Mouse (Mus musculus) adrenal gland, postnatal 25 days (tissue): ENCODE measurements around the gene Eps8. TPM values are rescaled to one million over a fixed set of nuclear protein-coding genes. Genes with fewer than 3 reads are reported as not detected.

Experiments
- DNase-seq: peaks from one replicate; pipeline ENCODE4 v3.0.0; 2021; ENCODE audit warnings: mixed read lengths
- long read RNA-seq: library from polyadenylated mRNA; stranded (forward); transcript quantifications from one replicate; pipeline ENCODE4 v2.0.0, GENCODE M21; 2021
- total RNA-seq: library from RNA; stranded (reverse); gene quantifications from 2 replicates; pipeline ENCODE4 v1.2.3, GENCODE M21; 2021

The Eps8 gene
- total RNA-seq: 29.3 and 44.1 TPM in 2 replicates
- long read RNA-seq, full-length matches to known transcripts: 5 of 20 reads
- long read RNA-seq, partial matches to known transcripts: 11 of 20 reads
- long read RNA-seq, other reads (novel, unspliced or antisense): 4 of 20 reads

DNA sequence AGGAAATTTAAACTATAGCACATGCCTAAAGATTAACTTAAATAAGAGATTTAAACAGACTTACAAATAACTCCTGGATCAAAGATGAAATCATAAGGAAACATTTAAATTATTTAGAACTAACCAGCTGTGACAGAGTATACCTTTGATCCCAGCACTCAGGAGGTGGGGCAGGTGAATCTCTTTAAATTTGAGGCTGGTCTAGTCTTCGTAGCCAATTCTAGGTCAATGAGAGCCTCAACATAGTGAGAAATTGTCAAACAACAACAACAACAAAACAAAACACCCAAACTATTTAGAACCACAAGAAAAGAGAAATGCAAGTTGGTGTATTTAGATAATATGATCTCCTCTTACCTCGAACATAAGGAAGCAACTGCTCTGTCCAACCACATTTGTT, at the start of gene Eps8:
Eps8 (minus strand) TSS at position 101 of the 400 bp plus-strand sequence.
- DNase-seq: no peak

DNA sequence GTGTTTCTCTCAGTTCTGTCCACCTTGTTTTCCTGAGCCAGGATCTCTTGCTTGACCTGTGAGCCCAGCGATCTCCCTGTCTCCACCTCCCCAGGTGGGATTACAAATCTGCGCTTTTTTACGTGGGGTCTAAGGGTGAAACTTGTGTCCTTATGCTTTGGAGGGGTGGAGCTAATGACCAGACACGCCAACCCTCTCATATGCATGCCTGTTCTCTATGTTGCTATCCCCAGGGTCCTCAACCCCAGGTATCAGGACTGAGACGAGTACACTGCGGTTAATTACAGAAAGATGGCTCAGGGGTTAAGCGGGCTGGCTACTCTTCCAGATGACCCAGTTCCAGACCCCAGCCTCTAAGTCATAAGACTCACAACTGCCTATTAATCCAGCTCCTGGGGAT, 48.8 kb upstream of the Eps8 start:
- no peak for DNase-seq

DNA sequence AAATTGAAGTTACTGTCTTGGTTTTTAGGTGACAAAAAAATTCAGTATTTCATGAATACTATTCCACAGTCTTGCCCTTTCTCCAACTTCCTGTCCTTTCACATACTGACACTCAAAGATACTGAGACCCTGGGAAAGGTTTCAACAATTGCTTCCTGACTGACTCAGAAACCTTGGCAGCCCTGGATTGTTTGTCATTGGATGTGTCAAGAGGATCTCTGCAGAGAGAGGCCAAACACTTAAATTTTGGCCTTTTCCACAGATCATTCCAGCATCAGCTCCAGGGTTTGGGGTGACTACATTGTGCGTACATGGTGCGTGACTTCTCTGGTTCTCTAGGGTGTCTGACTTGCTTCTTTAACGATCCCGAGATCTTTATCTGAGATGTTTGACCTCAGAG, 48.2 kb upstream of the Eps8 start:
- DNase-seq: peak; percentile 42

DNA sequence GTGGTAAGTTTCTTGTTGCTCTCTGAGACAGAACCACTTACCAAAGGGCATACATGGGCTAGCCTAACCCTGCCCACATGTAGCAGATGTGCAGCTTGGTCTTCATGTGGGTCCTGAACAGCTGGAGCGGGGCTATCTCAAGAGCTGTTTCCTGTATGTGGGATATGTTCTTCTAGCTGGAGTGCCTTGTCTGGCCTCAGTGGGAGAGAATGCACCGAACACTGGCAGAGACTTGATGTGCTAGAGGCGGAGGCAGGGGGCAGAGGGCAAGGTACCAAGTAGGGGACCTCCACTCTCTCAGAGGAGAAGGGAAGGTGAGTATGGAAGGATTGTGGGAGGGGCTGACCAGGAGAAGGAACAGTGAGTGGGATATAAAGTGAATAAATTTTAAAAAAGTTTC, 47.5 kb upstream of the Eps8 start:
- DNase-seq: no peak

DNA sequence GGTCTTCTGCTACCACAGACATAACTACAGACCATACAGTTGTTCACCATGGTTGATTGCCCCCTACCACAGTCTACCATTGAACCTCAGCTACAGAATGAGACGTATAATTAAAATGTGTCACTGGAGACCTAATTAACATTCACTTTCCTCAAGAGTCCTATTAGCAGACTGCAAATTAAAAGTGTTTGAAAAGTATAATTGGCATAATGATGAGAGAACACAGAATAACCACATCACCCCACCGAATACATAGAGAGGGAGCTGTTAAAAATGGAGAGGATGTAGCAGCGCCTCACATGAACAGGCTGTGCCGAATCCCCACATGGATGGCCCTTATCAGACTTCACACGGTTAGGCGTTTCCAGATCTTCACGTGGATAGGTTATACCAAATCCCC, 44.8 kb upstream of the Eps8 start:
- DNase-seq: no peak

DNA sequence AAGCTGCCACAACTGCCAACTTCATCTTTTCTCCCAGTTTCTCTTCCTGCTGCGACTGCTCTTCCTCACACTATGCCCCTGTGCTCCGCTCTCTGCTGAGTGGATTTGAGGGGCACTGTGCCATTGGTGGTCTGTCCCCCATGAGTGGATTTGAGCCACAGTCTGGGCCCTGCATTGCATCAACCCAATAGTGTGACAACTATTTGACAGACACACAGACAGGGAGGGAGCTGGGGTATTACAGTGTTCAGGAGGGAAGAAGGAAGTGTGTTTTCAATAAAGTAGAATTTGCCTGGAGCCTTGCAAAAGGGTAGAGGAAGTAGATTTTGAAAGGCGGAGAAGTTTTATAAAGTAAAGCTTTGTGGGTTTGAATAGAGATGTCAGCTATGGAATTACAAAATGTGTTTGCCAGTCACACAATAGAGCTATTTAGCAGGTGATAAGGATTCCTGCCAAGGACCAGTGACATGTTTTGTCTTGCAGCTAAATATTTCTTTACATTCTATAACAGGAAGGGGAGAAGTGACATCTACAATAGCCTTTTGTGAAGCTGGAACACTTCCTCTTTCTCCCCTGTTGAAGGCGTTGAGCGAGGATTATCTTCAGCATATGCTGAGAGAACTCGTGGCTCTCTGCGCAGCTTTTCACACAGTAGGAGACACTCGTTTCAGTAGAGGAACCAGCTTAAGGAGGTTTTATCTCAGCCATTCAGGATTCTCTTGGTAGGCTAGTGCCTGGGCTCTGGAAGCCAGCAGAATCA, 41.9 kb upstream of the Eps8 start:
- DNase-seq: no peak

DNA sequence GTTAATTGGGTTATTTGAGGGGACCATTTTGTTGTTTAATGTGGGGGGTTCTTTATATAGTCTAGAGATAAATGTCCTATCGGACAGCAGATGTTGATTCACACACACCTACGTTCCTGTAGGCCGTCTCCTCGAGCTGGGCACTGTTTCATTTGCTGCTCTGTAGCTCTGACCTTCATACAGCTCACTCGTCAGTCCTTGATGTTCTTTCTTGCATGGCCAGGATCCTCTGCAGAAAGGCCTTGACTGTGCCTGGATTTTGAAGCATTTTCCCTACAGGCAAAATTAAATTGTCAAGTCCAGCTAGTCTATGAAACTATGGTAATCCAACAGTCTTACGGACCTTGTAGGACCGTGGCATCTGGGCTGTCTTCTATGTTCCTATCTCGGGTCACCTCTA, 40.4 kb upstream of the Eps8 start:
- DNase-seq: no peak

DNA sequence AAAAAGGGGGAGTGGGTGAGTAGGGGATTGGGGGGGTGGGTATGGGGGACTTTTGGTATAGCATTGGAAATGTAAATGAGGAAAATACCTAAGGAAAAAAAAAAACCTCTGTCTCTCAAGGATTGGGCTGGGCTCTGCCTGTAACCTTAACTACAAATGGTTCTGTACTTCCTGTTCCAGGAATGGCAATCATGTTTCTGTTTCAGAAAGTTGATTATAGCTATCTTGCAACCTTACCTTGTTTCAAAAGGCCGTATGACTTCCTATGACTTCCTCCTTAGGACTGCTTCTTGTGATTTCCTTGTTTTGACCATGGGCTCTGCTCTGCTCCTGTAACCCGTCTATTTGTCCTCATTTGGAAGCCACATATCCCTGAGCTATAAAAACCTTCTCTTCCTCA, 39.6 kb upstream of the Eps8 start:
- no peak for DNase-seq

DNA sequence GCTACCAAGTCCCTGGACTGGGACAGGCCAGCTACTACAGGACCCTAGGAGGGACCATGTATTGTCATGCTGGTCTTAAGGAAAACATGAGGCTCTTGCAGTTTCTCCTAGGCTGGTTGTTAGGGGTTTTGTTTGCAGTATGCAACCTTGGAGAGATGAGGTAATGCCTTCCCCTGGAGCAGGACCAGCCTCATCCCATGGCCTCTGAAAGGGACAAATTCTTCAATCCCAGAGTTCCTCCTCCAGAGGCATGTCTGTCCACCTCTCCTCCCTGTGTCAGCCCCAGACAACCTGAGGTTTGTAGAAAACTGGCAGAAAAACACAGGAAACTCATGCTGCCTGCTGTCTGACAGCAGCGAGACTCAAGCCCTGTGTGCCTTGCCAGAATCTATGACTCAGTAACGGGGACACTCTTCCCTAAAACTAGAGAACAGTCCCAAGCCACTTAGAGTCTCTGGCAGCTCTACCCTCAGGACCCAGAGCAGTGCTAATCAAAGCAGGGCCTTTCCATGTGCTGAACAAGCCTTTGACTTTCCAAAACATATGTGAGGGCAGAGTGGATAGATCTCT, 36.0 kb upstream of the Eps8 start:
- no peak for DNase-seq

DNA sequence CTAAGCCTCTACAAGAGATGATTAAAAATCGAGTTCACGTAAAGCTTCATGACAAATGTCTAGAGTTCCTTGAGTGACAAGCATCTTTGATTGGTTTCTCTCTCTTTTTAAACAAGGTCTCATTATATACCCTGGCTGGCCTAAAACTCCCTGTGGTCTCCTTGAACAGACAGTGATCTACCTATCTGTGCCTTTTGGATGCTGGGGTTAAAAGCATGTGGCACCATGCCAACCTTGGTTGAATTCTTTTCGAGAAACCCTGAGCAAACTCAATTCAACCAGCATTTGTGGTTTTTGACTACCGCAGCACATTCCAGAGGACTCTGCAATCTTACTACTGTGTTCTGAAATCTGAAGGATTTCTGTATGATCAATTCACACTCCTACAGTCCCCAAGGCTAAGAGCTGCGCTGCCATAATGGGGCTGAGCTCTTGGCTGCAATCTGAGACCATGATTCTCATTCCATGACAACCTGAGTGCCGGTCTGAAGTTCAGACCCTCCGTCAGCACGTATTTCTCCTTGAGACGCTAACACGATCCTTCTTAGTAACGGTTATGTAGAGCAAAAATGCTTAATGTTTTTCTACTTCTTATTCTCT, 33.9 kb upstream of the Eps8 start:
- DNase-seq: no peak

DNA sequence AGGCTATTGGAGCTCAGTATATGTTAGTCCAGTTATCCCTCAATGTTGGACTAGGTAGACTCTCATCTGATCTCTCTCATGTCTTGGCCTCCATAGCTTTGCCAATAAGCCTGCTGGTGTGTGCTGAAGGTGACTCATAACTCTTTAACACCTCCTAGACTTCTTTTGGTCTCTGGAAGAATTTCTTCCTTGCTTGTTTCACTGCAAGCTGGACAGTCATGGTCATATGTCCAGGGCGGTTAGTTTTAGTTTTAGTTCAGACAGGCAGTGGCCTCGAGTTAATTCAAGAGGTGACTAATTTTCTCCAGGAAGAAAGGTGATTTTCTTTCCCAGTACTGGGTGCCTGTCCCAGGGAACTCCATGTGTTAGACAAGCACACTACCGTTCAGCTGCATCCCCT, 33.4 kb upstream of the Eps8 start:
- DNase-seq: no peak

DNA sequence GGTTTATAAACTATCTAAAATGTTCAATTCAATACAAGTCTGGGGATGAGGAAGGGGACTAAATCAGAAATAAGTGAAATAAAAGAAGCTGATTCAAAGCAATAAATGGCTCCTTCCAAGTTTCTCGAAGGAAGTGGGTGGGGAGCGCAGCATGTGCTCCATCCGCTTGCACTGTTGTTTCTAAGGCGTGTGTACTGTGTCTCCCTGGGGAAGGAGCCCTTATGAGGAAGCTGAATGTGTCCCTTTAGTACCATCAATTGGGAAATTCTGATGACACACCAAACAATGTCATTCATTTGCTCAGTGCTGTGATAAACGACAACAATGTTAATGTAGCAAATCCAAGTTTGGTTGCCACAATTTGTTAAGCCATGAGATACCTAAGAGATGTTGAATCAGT, 33.0 kb upstream of the Eps8 start:
- no peak for DNase-seq

DNA sequence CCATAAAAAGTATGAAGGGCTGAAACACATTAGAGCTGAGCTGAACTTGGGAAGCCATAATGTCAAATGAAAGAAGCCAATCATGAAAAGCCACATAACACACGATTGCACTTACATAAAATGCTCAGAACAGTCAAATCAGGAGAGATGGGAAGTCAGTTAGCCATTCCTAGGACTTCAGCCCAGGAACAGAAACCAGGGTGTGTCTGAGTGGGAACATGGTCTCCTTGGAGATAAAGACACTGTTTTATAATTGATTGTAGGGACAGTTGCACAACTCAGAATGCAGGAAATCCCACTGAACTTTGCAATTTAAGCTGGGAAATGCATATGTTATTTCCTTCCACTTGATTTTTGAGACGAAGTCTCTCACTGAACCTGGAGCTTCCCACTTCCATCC, 28.0 kb upstream of the Eps8 start:
- no peak for DNase-seq

DNA sequence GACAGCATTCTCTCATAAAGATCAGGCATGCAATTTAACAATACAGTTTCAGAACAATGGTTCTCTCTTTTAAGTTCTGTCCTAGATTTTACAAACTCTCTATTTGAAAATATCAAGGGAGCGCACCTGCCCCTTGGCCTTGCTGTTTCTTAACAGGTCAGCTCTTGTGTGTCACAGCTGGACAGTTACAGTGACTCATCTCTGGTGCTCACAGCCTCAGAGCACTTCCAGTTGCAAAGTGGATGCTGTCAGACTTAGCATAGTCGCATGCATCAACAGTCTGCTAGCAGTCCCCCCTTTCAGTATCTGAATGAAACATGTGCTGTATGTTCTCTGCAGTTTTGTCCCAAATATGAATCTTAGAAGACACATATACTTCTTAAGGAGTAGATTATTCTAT, 26.3 kb upstream of the Eps8 start:
- DNase-seq: no peak

DNA sequence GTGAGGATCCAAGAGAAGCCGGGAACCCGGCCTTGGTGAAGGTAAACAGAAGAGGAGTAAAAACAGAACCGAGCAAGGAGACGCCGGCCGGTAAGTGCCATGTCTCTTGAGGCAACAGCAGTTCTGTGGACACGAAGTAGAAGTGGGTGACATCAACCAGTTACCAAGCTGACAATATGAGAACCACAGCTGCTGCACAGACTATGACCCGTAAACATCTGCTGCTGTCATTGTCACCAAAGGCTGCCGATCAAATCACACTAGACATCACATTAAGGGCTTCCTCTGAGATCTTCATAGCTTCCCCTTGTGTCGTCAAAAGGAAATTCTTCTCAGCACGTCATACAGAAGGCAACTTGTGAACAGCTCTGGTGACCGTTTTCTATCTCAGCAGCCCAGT, 21.9 kb upstream of the Eps8 start:
- DNase-seq: no peak

DNA sequence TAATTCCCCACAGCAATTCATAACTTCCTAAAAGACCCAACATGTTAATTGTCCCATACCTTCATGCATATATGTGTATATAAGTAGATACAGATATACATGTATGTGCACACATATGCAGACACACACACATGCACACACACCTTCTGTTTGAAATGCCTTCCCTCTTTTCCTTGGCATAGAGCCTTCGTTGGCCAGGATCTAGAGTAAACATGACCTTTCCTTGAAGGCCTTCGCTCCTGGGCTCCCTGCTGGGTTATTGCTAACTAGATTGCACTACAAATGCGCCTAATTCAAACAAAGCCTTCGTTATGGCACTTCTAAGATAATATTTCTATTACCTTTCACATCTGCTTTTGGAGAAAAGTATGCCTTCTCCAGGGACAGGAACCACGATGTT, 20.9 kb upstream of the Eps8 start:
- DNase-seq: no peak

DNA sequence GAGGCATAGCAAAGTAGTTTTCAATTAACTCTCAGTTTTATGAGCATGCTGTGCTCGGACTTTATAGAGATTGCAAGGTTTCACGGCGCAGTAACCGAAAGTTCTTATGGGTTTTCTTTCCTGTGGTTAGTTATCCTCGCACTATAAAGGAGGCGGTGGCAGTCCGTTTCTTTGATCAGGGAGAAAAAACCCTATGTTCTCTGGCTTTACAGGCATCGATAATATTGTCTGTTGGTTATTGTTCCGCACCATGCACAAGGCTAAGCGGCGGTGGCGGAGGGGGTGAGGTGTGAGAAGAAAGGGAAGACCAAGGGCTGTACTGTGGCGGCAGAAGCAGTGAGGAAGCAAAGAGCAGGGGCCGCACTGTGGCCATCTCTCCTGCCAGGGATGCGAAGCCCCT, 18.6 kb upstream of the Eps8 start:
- no peak for DNase-seq

DNA sequence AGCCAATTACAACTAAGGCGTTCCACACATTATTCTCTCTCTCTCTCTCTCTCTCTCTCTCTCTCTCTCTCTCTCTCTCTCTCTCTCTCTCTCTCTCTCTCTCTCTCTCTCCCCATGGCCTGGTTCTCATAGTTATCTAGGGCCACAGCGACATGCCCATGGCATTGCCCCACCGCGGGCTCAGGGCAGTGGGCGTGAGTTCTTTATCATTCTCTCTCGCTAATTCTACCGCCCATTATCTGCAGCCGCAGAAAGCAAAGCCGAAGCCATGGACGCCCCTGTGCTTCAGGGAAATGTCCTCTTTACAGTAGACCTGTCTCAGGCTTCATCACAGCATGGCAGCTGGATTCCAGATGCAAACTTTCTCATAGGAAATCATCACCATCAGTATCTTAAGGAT, 16.9 kb upstream of the Eps8 start:
- no peak for DNase-seq

DNA sequence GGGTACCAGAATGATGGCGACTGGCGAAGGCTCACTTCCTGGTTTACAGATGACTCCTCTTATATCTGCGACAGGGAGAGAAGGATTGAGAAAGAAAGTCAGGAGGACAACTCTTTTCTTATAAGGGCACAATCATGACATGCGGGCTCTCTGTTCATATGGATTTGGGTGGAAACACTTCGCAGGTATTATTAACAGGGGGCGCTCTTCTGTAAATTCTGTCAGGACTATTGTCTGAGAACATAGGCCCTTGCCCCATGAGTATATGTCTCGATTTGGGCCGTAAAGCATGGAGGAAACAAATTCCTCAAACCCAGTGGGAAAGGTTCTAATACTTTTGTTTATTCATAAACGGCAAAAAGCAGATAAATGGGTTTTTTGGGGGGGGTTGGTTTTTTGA, 16.1 kb upstream of the Eps8 start:
- DNase-seq: no peak

DNA sequence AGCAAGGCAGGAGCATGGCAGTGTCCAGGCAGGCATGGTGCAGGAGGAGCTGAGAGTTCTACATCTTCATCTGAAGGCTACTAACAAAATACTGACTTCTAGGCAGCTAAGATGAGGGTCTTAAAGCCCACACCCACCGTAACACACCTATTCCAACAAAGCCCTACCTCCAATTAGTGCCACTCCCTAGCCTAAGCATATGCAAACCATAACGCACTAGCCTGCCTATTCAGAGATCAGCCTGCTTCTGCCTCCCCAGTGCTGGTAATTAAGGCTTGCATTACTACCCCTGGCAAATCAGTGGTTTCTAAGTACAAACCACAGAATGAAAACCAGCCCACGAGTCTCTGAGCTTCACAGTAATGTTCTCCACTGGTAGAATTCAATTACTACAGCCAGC, 15.2 kb upstream of the Eps8 start:
- DNase-seq: no peak

DNA sequence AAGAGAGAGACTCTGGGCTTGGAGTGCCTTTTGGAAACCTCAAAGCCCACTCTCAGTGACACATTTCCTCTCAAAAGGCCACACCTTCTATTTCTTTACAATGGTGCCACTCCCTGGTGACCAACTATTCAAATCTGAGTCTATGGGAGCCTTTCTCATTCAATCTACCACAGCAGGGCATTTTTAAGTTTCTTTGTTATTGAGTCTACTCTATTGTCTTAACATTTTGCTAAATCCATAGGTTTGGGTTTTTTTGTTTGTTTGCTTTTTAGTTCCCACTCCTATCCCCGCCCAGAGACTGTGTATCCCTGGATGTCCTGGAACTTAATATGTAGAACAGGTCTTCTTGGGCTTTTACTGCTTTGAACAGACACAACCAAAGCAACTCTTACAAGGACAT, 14.8 kb upstream of the Eps8 start:
- no peak for DNase-seq

DNA sequence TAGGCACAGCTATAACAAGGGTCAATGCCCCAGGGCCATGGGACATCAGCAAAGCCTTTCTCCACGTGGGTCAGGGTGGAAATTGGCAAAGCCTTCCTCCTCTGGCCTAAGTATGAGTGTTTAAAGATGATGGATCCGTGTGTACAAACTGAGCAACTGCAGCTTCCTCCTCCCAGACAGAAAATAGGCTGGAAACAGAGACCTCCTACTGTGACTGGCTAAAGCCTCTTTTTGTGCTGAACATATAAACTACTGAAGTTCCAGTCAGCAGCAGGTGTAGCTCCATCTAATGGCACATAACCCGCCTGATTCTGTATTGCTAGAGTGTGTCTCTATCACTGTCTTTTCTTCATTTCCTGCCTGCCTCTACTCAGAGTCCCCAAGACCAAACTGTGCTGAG, 13.7 kb upstream of the Eps8 start:
- DNase-seq: no peak

DNA sequence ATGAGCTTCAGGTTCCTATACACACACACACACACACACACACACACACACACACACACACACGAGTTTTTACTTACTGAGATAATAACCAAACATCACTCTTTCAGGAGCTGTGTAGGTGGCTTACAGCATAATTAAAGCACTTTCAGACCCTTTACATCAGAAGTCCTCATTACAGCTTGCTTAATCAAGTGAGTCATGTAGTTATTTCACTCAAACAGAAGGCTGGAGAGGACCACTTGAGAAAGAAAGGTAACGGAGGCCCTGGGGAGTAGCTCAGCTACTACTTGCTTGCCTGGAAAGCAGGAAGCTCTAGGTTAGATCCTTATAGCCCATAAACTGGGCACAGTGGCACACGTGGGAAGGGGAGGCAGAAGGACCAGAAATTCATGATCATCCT, 13.0 kb upstream of the Eps8 start:
- no peak for DNase-seq

DNA sequence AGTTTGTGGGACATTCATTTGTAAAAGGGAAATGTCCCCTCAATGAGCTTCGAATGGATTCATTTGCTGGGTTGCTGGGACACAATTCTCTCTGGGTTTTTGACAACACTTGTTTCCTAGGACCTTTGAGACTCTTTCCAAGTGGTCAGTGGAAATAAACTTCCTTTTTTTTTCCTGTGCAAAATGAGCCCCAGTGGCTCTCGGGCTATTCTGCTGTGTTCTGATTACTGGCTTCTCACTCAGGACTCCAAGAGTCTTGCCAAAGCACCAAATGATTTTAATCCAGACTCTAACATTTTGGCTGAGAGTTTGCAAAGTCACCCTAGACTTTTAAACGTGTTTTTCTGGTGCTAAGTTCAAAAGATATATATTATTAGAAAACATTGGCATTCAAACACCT, 10.3 kb upstream of the Eps8 start:
- no peak for DNase-seq
